Mouse (Mus musculus) yolk sac, embryonic 10.5 days (tissue): ENCODE results near the gene Rps16.

Experiments
- DNase-seq: peaks from one replicate; pipeline ENCODE4 v3.0.0-alpha.2; 2017; ENCODE audit warnings: low spot score

Gene Rps16

DNA sequence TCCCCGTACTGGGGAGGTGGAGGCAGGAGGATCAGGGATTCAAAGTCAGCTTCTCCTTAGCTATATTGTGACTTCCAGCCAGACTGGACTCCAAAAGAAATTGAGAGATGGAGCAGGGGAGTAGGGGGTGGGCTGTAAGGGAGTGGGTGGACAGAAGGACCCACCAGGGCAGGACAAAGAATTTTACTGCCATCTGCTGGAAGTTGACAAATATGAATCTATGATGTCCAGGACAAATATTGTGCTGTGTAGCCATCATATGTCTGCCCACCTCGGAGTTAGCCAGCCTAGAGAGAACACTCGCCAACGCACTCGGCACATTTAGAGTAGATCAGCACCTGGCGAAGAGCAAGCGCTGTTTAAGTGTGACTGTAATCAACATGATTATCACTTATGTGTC is 1.9 kb upstream of the Rps16 start:
- DNase-seq, result no peak

DNA sequence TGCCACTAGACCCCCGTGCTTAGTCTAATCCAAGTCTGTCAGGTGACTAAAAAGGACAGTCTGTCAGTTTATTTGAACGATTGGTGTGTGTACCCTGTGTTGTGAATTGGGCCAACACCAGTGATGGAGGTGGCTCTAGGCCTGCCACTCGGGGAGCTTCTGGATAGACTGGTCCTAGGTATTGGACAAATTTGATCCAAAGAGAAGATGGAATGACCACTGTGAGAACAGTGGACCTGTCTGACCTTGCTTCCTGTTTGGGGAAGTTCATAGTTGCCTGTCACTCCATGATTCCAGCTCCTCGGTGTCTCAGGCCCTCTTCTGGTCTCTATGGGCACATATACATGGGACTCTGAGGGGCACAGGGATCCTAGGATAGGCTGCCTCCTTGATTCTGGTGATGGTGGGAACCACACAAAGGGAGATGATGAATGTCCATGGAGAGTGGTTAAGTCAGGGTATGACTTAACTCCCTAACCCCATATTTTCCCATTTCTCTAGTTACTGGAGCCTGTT is 1.3 kb downstream of the Rps16 start:
- no peak for DNase-seq

DNA sequence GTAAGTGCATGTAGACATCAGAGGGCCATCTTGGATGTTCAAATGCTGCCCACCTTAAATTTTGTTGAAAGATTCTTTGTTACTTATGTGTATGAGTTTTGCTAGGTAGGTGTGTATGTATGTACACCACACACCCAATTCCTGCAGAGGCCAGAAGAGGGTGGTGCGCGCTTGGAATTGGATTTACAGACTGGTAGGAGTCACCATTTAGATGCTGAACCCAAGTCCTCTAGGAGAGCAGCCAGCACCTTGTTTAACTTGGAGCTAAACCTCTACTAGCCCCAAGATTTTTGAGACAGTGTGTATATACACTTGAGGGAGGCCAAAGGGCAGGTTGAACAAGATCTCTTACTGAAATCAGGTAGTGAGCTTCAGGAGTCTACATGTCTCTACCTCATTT is 2.8 kb downstream of the Rps16 start:
- no peak for DNase-seq

DNA sequence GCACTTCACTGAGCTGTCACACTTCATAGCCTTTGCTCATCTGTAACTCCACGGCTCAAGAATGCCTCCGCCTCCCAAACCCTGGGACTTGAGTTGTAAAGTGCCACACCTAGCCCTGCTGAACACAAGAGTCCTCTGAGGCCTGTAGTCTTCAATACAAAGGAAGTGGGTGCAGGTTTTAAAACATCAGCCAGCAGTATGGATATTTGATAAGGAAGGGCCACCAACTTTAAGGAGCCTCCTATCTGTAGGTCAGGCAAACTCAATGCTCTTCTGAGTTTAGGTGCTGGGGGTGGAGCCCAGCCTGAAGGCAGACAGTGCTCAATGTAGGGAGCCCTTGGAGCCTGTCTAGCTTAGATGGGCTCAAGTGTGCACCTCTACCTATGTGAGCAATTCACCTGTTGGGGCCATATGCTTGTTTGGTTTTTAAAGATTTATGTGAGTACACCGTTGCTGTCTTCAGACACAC is 3.7 kb downstream of the Rps16 start:
- DNase-seq, result no peak

DNA sequence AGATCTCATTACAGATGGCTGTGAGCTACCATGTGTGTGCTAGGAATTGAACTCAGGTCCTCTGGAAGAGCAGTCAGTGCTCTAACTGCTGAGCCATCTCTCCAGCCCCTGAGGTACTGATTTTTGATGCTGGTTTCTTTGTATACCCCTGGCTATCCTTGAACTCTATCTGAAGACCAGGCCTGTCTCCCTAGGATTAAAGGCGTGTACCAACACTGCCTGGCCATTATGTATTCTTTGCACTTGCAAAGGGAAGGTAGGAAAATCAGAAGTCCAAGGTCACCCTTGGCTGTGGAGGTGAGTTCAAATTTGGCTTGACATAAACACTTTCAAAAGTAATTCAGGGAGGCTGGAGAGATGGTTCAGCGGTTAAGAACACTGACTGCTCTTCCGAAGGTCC is 4.1 kb downstream of the Rps16 start:
- DNase-seq, result no peak

DNA sequence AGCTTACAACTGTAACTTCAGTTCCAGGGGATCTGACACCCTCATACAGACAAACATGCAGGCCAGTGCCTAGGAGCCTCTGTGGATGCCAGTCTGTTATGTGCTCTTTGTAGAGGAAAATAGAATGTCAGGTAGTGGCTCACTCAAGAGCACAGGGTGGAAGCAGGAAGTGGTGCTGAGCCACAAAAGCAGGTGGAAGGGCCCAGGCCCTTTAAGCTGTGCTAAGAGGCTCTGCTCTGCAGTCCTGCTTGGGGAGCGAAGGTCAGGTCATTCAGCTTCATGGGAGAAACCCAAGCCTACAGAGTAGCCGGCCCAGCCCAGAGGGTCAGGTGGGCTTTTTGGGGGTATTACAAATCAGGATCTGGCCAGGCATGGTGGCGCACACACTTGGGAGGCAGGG is 4.8 kb downstream of the Rps16 start:
- DNase-seq, result no peak

DNA sequence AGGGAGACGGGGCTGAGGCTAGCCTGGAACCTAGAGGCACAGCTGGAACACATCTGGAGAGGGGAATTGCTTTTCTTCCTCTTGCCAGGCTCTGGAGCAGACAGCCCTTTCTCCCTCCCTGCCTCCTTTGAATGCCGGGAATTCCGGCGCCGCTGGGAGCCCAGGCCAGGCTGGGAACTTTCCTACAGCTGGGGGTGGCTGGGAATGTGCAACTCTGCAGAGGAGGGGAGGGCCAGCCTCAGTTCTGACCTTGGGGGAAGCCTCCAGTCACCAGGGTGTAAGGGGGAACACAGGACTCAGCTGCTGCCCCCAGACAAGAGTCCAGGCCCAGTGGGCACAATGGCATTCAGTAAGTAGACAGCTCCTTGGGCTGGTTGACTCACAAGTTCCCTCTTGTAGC is 6.5 kb downstream of the Rps16 start:
- peak; percentile 81 for DNase-seq

DNA sequence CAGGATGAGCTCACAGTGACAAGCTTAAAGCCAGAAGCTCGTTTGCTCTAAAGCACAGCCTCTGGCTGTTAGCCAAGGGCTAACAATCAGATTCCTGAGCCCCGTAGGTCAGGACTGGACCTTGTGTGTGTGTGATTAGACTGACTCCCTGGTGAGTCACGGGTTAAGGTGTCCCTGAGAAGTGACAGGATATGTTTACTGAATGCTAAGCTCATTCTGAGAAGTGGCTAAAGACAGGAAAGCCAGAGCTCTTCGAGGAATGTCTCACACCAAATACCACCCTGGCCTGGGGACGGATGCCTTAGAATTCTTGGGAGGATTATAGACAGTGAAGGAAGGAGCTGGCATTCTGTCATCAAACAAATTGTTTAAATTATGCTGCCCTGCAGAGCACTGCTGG is 7.5 kb downstream of the Rps16 start:
- peak; percentile 85 for DNase-seq

DNA sequence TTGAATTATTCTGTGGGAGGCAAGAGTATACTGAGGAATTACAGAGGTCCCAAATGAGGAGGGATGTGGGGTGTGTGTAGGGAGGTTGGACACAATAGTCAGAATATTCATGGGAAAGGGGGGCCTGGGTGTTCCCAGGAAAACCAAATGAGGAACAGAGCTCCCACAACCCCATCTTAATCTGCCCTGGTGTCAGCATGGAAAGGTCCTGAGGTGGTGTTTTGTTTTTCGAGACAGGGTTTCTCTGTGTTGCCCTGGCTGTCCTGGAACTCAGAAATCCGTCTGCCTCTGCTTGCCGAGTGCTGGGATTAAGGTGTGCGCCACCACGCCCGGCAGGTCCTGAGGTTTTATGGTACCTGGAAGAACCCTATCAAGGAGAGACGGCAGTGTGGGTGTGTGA is 8.0 kb downstream of the Rps16 start:
- no peak for DNase-seq

DNA sequence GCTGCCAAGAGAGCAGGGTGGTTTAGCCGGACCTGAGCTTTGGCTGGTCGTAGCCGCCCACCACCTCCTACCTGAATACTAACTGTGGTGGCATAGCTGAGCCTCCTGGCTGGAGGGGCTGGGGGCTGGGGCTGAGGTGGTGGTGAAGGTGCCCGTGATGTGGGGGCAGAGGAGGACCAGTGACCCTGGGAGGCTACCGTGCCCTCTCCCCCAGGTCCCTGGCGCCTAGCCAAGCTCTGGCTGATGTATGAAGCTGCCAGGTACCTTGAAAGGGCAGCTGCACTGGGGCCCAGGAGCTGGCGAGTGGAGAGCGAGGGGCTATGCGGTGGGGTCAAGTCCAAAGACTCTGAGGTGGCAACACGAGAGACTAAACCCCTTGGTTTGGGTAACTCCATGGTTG is 9.4 kb downstream of the Rps16 start:
- DNase-seq, result no peak

DNA sequence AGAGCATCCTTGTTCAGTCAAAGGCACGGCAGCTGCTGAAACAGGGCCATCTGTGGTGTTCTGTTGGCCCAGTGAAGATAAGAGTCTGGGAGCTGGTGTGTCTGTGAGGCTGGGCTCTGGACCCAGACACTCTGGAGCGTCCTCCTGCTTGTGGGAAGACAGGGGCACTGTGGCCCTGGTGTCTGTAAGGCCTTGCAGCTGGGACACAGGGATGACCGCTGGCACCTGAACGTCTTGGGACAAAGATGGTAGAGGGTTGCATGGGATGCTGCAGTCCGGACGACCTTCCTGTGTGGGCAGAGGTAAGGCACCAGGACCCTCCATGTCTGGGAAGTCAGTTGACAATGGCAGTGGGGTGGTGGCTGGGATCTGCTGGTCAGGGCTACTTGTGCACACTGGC is 9.8 kb downstream of the Rps16 start:
- no peak for DNase-seq

DNA sequence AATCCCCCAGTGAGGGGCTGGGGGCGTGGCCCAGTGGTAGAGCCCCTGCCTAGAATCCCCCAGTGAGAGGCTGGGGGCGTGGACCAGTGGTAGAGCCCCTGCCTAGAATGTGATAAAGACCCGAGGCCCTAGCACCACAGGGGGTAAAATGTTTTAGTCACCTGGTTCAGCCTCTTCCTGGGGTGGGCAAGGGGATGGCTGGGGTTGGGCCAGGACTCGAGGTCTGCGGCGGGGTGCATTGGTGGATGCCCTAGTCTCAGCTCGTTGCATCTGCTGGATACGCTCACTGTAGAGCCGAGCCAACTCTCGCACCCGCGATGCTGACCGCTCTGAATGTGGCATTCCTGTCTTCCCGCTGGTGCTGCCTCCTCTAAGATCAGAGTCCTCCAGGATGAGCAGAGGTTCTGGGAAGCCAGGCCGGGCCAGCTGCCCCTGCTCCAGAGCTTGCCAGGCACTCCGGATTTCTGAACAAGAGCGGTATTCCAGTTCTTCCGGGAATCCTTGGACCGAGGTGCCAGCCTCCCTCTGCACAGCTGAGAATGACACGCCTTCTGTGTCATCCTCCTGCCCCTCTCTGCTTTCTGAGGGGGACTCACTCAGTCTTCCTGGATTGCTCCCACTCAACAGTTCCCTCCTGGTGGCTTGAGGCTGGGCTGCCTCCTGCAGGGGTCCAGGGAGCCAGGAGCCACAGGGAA is 11.3 kb downstream of the Rps16 start:
- DNase-seq, result no peak

DNA sequence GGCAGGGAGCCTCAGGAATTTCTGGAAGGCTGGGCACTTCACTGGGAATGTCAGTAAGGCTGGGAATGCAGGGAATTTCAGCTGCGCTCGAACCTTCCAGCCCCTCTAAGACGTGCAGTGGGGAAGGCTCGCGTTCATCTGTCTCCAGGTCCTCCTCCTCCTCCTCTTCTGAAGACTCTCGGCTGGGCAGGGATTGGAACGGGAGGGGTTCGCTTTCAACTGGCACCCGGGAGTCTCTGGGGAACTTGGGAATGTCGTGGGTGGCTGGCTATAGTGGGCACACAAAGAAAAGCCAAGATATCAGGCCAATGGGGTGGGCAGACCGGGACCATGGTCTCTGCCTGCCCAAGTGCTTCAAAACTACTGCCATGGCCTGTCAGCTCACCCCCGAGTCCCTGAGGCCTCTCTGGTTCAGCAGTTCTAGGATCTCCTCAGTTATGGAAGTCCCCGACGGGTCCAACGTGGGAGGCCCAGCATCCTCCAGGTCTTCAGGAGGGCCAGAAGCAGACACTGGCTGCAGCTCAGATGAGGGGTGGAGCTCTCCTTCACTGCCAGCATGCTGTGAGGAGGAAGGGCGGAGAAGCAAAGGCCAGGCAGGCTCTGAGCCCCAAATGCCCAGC is 12.1 kb downstream of the Rps16 start:
- no peak for DNase-seq

DNA sequence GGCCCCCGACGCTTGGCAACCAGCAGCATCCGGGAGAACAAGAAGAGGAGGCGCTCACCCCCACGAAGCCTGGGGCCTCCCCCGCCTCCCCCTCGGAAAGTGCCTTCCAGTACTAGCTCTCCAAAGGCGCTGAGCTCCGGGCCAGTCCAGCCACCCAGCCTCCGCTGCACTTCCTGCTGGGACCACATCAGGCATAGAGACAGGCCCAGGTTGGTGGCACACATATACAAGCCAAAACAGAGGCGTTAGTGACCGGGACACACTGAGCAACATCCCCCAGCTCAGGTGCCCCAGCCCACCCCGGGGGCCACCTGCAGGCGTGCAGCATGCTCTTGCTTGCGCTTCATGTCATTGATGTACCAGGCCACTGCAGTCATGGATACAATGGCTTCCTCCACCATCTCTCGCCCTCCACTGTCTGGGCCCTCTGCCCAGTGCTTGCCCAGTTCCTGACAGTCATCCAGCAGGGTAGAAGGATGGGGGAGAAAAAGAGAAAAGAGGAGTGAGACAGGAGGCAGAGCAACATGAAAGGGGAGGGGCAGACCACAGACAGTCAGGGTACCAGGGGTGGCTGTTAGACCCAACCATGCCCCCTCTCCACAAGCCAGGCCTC is 17.3 kb downstream of the Rps16 start:
- DNase-seq, result no peak

DNA sequence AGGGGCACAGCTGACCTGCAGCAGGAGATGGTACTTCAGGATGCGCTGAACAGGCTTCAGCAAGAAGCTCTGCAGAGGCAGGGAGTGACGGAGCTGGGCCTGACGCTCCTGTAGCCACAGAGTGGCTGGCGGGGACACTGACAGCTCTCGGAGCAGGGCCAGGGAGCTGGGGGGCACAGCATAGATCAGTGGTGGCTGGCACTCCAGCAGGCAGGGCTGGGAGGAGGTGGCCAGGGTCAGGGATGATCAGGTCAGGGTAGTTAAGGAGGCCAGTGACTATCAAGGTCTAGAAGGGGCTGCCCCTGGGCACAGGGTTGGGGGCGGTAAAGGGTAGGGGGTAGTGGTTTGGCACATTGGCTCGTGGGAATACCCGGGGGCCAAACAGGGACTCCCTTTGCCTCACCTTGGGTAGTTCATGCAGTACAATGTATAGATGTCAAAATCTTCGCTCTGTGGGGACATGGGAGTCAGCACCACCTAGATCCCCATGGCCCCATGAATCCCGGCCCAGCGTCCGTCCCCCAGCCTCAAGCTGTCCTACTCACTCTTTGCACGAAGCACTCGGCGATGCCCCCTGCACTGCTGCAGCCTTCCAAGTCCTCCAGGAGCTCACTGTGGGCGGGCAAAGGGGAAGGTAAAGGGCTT is 17.9 kb downstream of the Rps16 start:
- no peak for DNase-seq

DNA sequence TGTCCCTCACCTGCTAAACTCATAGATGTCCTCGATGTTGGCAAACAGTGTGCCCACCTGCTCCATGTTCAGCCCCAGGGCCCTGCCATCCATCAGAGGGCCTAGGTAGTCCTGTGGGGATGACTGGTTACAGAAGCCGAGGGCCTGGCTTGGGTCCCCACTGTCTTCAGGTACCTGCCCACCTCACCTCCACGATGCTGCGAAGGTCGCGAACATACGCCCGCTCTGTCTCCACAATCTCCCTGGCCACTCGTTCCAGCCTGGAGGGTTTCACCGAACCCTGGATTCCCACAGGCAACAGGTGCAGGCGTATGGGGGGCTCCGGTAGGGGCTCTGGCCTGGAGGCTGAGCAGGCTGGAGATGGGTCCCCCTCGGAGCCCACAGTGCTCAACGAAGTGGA is 19.6 kb downstream of the Rps16 start:
- no peak for DNase-seq

DNA sequence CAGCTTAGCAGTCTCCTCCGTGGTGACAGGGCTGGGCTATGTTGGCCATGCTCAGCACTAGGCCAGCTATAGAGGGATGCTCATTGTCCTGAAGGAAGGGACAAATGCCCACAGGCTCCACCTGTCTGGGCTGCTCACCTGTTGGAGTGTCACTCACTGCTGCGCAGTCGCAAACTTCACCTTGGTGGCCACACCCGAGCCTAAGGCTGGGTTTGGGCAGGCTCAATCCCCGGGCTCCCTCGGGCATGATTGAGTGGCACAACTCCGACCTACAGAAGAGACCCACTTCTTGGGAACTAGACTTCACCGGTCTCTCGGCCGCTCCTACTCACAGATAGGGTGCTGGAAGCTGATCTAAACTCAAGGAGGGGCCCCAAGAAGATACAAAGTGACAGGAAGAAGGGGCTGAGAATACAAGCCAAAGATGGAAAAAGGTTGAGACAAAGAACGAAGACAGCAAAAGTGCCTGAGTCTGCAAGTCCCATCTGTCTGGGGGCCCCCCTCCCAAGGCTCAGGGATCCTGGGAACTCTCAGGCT is 20.6 kb downstream of the Rps16 start:
- DNase-seq, result no peak

DNA sequence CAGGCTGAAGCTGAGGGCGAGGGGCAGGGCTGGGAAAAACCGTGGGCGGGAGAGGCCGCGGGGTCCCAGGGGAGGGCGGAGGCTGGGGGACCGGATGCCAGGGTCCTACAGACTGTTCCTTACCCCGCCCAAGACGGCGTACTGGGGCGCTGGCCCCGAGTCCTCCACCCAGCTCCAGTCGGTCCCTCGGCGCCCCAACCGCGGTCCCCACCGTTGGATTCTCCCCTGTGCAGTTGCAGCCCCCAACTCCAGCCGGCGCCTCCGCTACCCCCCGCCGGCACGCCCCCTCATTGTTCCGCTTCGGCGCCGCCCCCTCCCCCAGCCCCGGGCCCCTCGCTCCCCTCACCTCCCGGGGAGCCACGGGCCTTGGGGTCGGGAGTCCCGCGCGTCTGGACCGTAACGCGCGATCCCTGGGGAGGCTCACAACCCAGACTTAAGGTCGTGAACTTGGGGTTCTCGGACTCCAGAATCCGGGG is 21.1 kb downstream of the Rps16 start:
- DNase-seq, result peak; percentile 74

DNA sequence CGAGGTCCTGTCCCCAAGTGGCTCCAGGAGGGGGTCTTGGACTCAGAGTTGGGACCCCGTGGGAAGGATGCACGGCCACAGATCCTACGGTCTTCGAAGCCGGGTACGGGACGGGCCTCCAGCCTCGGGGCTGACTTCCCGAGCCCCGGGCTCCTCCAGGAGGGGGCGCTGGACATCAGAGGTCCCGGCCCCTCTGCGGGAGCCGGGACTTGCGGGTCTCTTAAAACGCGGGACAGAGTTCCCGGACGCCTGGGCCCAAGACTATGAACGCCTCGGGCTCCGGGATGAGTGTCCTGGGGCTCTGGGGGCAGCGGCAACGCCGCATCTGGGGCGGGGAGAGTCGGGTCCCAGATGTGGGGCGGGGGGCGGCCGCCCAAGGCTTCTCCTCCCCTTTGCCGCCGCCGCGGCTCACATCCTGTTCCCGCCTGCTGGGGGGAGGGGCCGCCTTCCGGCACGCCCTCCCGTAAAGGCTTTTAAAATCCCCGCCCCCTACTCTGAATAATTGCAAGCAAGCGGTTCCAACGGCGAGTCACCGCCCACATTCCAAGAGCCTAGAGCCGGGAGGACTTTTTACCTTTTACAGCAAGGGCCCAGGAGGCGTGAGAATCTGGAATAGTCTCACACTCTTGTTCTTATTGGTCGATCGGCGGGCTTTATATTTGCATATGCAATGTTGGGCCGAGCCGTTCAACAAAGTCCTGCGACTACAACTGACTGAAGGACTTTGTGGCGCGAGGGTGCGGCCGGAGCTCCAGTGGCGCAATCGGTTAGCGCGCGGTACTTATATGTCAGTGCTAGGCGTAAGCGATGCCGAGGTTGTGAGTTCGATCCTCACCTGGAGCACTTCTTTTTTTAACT is 22.0 kb downstream of the Rps16 start, which contains the start of gene Plekhg2:
Plekhg2 (minus strand) TSS at position 349 of the 858 bp plus-strand sequence.
- peak; percentile 99 for DNase-seq

DNA sequence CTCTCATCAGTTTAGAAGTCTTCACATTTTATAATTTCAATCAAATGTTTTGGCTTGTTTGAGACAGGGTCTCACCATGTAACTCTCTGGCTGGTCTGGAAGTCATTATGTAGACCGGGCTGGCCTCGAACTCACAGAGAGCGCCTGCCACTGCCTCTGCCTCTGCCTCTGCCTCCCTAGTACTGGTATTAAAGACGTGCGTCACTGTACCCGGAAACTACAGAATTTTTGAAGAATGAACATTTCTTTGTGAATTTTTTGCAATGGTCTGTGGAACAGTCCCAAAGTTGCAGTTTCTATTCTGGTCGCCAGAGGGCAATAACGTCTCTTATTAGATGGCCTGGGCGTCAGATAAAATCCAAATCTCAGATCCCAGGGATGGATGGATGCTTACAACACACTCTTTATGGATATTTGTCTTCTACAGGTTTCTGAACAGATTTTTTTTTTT is 22.7 kb downstream of the Rps16 start:
- no peak for DNase-seq

DNA sequence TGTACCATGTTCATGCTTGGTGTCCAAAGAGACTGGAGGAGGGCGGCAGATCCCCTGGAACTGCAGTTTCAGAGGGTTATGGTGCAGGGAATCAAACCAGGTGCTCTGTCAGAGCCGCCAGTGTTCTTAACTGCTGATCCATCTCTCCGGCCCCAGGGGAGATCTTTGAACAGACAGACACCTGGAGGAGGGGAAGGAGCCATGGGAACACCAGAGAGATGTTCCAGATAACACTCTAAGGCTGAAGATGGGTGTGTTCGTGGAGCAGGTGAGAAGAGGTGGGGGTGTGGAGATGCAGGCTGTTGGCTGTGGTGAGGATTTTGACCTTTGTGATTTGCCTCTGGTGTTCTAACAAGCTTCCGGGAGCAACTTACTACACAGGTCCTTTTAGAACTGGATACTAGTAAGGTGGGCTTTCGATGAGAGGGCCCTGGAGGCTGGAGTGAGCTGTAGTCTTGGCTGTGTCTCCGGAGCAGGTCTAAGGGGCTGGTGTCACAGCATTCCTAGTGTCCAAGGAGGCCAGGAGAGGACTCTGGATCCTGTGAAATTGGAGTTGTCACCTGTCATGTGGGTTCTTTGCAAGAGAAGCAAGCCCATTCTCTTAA is 23.5 kb downstream of the Rps16 start:
- DNase-seq, result peak; percentile 80
